Mouse (Mus musculus): ENCODE results near the gene Tmem237. TPM values are rescaled to one million over a fixed set of nuclear protein-coding genes. Genes with fewer than 3 reads are reported as not detected.

Tmem237 gene
- polyA plus RNA-seq, 1 experiment from 2014 or later: 16.4 TPM

DNA sequence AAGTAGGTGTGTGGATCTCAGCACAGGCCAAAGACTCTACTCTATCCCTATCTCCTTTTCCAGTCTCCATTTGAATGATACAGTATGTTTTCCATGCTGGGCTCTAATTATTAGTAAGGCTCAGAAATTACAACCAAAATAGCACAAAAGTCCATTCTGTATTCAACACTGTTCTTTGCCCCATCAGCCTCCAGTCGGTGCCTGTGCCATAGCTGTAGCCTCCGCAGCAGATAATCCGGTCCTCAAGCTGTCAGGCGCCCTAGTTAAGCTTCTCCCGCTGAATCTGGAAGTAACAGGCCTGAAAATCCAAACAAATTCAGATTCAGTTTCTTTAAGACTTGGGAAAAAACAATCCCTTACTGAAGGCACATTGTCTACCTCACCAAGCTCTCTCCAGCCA is 43.7 kb upstream of the Tmem237 start:
- WGBS: 71% methylated on average over 5 of the region's 5 CpGs
- Histone ChIP-seq H3K27me3 (ENCODE audit: control insufficient read depth, insufficient read depth, low read length) (no peaks in the 10 kb centered on the region), H3K9me3 (ENCODE audit: control insufficient read depth, low read length) (no peaks in the 10 kb centered on the region), H3K27ac (replicated peaks) (no peak overlapping the region), H3K36me3 (ENCODE audit: control insufficient read depth, insufficient read depth, low read length) (no peaks in the 10 kb centered on the region), H3K4me2 (replicated peaks; ENCODE audit: low read depth) (no peak overlapping the region), H3K4me1 (replicated peaks; ENCODE audit: control insufficient read depth, insufficient read depth) (no peaks in the 10 kb centered on the region), H3K9ac (ENCODE audit: low read length) (no peak overlapping the region), H3K4me3 (ENCODE audit: low read depth, low read length) (no peak overlapping the region)
- no peak for TF ChIP-seq CTCF (IDR thresholded peaks at IDR 0.05; ENCODE audit: low read depth)
- no peak for TF ChIP-seq EP300 (optimal IDR thresholded peaks at IDR 0.05)
- ATAC-seq (ENCODE audit: low FRiP score, low TSS enrichment) (no peak), DNase-seq (ENCODE audit: low spot score) (no peak)

DNA sequence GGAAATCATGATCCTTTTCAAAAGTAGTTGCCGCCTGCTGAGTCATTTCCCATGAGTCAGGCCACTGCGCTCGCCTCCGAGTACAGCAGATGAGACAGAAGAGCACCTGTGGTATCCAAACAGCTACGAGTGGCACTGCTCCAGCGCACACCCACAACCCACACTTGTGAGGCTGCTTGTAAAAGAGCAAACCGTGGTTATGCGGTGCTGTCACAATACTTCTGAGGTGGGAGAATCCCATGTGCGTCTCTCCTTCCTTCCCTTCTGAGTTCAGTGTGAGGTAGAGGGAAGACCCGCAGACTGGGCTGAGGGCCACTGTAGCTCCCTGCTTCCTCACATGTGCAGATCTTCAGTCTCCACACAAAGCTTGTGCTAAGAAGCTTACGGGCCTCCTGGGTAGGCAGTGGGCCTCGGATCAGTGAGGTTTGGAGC is 42.8 kb upstream of the Tmem237 start, which contains the start of gene Mpp4:
TSS of gene Mpp4 (minus strand) at position 360 of the 432 bp plus-strand sequence.
- H3K9me3 ChIP-seq (ENCODE audit: control insufficient read depth, low read length): no peaks in the 10 kb centered on the region

DNA sequence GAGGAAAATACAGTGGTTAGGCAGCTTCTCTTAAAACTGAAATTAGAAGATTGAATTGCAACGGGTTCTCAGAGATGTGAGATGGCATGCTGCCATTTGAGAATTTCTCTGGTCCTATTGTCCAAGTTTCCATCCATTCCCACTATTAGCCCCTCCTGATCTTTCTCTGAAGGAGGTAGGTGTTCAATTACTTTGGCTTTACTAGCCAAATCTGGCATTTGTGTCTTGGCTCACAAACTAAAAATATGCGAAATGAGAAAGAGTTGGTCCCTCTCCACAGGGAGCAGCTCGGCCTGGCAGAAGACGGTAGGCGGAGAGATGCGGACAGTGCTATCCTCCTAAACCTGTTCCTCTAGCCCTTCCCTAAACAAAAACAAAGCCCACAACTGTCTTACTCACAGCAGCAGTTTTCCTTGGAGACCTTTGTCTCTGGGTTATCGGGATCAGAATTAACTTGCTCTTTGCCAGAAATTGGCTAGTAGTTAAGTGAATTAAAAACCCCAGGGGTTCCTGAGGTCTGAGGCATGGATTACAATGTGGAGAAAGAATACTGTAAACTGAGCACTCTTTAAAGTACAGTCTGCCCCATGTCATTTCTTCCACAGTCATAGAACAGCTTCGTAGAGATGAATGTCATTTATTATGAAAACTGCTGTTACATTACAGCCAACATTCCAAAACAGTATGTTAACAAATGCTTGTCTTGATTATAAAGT is 42.3 kb upstream of the Tmem237 start:
- Histone ChIP-seq H3K27me3 (ENCODE audit: control insufficient read depth, insufficient read depth, low read length) (no peaks in the 10 kb centered on the region), H3K36me3 (ENCODE audit: control insufficient read depth, insufficient read depth, low read length) (no peaks in the 10 kb centered on the region), H3K4me3 (ENCODE audit: low read depth, low read length) (no peak overlapping the region), H3K9ac (ENCODE audit: low read length) (no peak overlapping the region), H3K9me3 (ENCODE audit: control insufficient read depth, low read length) (no peaks in the 10 kb centered on the region), H3K4me1 (replicated peaks; ENCODE audit: control insufficient read depth, insufficient read depth) (no peaks in the 10 kb centered on the region), H3K4me2 (replicated peaks; ENCODE audit: low read depth) (no peak overlapping the region), H3K27ac (replicated peaks) (no peak overlapping the region)
- ATAC-seq (ENCODE audit: low FRiP score, low TSS enrichment) (no peak), DNase-seq (ENCODE audit: low spot score) (no peak)
- TF ChIP-seq EP300 (optimal IDR thresholded peaks at IDR 0.05) (no peak), CTCF (IDR thresholded peaks at IDR 0.05; ENCODE audit: low read depth) (no peak)
- WGBS: 67% methylated on average over 8 of the region's 8 CpGs

More for the DNA sequence above, 42.8 kb upstream of the Tmem237 start, which contains the start of gene Mpp4:
- no peak within 1 kb of the TSS for H3K4me3 ChIP-seq (ENCODE audit: low read depth, low read length)
- TF ChIP-seq EP300 (optimal IDR thresholded peaks at IDR 0.05) (no peak), CTCF (IDR thresholded peaks at IDR 0.05; ENCODE audit: low read depth) (no peak)
- no peak within 1 kb of the TSS for H3K4me2 ChIP-seq (replicated peaks; ENCODE audit: low read depth)
- 69% methylated on average over 12 of the region's 12 CpGs for WGBS
- H3K4me1 ChIP-seq (replicated peaks; ENCODE audit: control insufficient read depth, insufficient read depth): no peaks in the 10 kb centered on the region
- H3K36me3 ChIP-seq (ENCODE audit: control insufficient read depth, insufficient read depth, low read length): no peaks in the 10 kb centered on the region
- ATAC-seq (ENCODE audit: low FRiP score, low TSS enrichment) (no peak), DNase-seq (ENCODE audit: low spot score) (no peak)
- 0 out of 2 replicates have a peak within 1 kb of the TSS, but pooled peaks have one; percentile 5 for H3K27ac ChIP-seq (replicated peaks)
- H3K27me3 ChIP-seq (ENCODE audit: control insufficient read depth, insufficient read depth, low read length): no peaks in the 10 kb centered on the region
- H3K9ac ChIP-seq (ENCODE audit: low read length): no peak within 1 kb of the TSS

DNA sequence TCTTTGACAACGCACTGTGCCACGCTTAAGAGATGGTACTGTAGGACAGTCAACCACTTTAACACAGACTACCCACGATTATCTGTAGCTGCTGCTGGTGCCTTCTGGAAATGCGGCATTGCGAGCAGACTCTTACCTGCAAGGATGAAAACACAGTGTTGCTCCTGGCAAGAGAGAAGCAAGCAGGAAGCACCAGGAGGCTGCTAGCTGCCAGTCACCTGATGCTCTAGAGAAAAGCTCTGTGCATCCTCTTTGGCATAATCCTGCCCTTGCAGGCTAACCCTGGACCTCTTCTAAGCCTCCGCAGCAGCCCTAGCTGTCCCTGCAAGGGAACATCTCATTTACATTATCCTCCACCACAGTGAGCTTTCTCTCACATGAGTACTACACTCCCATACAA is 41.2 kb upstream of the Tmem237 start:
- Histone ChIP-seq H3K4me2 (replicated peaks; ENCODE audit: low read depth) (no peak overlapping the region), H3K4me3 (ENCODE audit: low read depth, low read length) (no peak overlapping the region), H3K27ac (replicated peaks) (no peak overlapping the region), H3K36me3 (ENCODE audit: control insufficient read depth, insufficient read depth, low read length) (no peaks in the 10 kb centered on the region), H3K9ac (ENCODE audit: low read length) (no peak overlapping the region), H3K27me3 (ENCODE audit: control insufficient read depth, insufficient read depth, low read length) (no peaks in the 10 kb centered on the region), H3K4me1 (replicated peaks; ENCODE audit: control insufficient read depth, insufficient read depth) (no peaks in the 10 kb centered on the region), H3K9me3 (ENCODE audit: control insufficient read depth, low read length) (no peaks in the 10 kb centered on the region)
- ATAC-seq (ENCODE audit: low FRiP score, low TSS enrichment): no peak
- TF ChIP-seq EP300 (optimal IDR thresholded peaks at IDR 0.05) (no peak), CTCF (IDR thresholded peaks at IDR 0.05; ENCODE audit: low read depth) (no peak)
- 88% methylated on average over 6 of the region's 6 CpGs for WGBS
- DNase-seq (ENCODE audit: low spot score): no peak

DNA sequence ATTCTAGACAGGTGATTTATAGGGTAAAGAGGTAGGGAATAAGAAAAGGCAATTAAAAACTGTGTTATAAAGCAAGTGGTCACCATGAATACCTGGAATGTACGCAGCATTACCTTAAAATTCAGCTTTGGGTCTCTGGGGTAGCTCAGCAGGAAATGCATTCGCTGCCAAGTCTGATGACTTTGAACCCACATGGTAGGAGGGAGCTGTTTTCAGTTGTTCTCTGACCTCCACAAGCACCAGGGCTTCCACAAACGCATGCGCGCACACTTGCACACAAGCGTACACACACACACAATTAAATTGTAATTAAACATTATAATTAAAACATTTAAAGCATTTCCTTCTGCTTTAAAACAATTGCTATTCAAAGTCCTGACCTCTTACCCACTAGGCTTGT is 40.7 kb upstream of the Tmem237 start:
- no peak for DNase-seq (ENCODE audit: low spot score)
- no peak for ATAC-seq (ENCODE audit: low FRiP score, low TSS enrichment)
- WGBS: 87% methylated on average over 6 of the region's 6 CpGs
- H3K36me3 ChIP-seq (ENCODE audit: control insufficient read depth, insufficient read depth, low read length): no peaks in the 10 kb centered on the region
- H3K4me3 ChIP-seq (ENCODE audit: low read depth, low read length): no peak overlapping the region
- TF ChIP-seq CTCF (IDR thresholded peaks at IDR 0.05; ENCODE audit: low read depth) (no peak), EP300 (optimal IDR thresholded peaks at IDR 0.05) (no peak)
- H3K4me2 ChIP-seq (replicated peaks; ENCODE audit: low read depth): no peak overlapping the region
- H3K27ac ChIP-seq (replicated peaks): no peak overlapping the region
- no peaks in the 10 kb centered on the region for H3K4me1 ChIP-seq (replicated peaks; ENCODE audit: control insufficient read depth, insufficient read depth)
- H3K9me3 ChIP-seq (ENCODE audit: control insufficient read depth, low read length): no peaks in the 10 kb centered on the region
- no peak overlapping the region for H3K9ac ChIP-seq (ENCODE audit: low read length)
- no peaks in the 10 kb centered on the region for H3K27me3 ChIP-seq (ENCODE audit: control insufficient read depth, insufficient read depth, low read length)

DNA sequence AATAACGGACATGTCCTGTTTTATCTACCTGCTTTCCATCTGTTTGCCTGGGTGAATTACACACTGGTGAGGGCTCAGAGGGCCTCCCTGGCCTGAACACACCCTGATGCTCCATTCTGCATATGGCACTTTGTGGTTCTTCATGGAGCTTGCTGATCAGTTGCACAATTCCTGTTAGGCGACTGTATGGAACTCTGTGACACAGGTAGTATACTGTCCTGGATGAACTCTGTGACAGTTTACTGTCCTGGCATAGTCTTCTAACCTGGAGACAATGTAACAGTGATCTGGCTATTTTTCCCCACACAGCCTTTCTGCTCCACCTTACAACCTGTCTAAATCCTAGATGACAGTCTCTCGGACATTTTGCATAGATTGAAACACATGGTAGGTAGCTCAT is 38.9 kb upstream of the Tmem237 start:
- WGBS: 79% methylated on average over 3 of the region's 3 CpGs
- Histone ChIP-seq H3K9me3 (ENCODE audit: control insufficient read depth, low read length) (no peaks in the 10 kb centered on the region), H3K4me2 (replicated peaks; ENCODE audit: low read depth) (no peak overlapping the region), H3K9ac (ENCODE audit: low read length) (no peak overlapping the region), H3K36me3 (ENCODE audit: control insufficient read depth, insufficient read depth, low read length) (no peaks in the 10 kb centered on the region), H3K27ac (replicated peaks) (no peak overlapping the region), H3K27me3 (ENCODE audit: control insufficient read depth, insufficient read depth, low read length) (no peaks in the 10 kb centered on the region), H3K4me3 (ENCODE audit: low read depth, low read length) (no peak overlapping the region), H3K4me1 (replicated peaks; ENCODE audit: control insufficient read depth, insufficient read depth) (no peaks in the 10 kb centered on the region)
- DNase-seq (ENCODE audit: low spot score): no peak
- TF ChIP-seq EP300 (optimal IDR thresholded peaks at IDR 0.05) (no peak), CTCF (IDR thresholded peaks at IDR 0.05; ENCODE audit: low read depth) (no peak)
- no peak for ATAC-seq (ENCODE audit: low FRiP score, low TSS enrichment)
